Mouse (Mus musculus) frontal cortex, postnatal 10 days (tissue): ENCODE measurements at regions not wholly inside any gene's neighbourhood (a gene's known extent, or its start where the extent isn't known, plus 50 kb on each side); places are given as distances from the start of the nearest gene placed in this dataset.

Experiments
- DNase-seq, 2 experiments: peaks; one replicate each; pipeline ENCODE4 v3.0.0; 2022; ENCODE audit warnings: low spot score in 2 of 2, mixed read lengths in 1 of 2

GRCm38 (mm10) chrX:47330969-47331368 lies 561.8 kb downstream of the Smarca1 start:
- no peak for DNase-seq

- no peak for DNase-seq
These were observed 564.0 kb downstream of the Smarca1 start for GRCm38 (mm10) chrX:47328817-47329216.

- no peak for DNase-seq
These were observed 577.0 kb downstream of the Smarca1 start for GRCm38 (mm10) chrX:47315810-47316209.

- DNase-seq = no peak
These were observed 585.6 kb downstream of the Smarca1 start for GRCm38 (mm10) chrX:47307140-47307539.

GRCm38 (mm10) chrX:47303547-47303946 lies 589.2 kb downstream of the Smarca1 start:
- DNase-seq = no peak

- DNase-seq = peak in 1 of 2 experiments; percentile 23
These were observed 600.1 kb downstream of the Smarca1 start for GRCm38 (mm10) chrX:47292548-47293147.
